Mouse (Mus musculus) frontal cortex, postnatal 36 days (tissue): Measurements from ENCODE around the gene Mlana.

Experiments
- DNase-seq, 2 experiments: peaks; one replicate each; pipeline ENCODE4 v3.0.0; 2022; ENCODE audit warnings: low spot score in 2 of 2

Gene Mlana

GRCm38 (mm10) chr19:29675562-29676078 is 22.0 kb upstream of the Mlana start:
- DNase-seq = no peak

DNA sequence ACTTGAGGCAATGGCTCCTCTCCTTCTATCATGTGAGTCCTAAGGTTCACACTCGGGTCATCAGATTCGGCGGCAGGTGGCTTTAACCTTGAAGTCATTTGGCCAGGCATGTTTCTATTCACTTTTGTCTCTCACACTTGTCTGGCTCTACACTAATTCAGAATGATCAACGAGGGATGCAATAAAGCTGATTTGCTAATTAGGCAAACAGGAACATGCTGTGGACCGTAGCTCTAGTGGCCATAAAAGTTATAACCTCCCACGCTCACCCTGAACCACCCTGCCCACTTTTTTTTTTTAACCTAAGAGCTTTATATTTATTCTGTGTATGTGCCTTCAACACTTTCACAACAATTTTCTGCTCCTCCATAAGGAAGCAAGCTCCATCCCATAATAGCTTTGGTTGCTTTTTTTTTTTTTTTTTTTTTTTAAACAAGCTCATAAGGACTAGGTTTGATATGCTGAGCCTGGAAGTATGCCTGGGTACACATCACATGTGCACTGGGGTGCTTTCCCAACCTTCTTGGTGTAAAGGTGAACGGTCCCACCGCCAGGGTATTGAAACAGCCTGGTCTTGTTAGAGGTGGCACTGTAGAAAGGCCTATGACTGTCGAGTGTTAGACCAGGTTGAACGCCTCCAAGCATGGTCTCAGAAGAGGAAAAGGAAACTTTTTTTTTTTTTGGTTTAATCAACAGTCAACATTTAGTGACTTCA is 21.0 kb upstream of the Mlana start:
- no peak for DNase-seq

GRCm38 (mm10) chr19:29678181-29678778 is 19.3 kb upstream of the Mlana start:
- peak in 1 of 2 experiments; percentile 22 for DNase-seq

- DNase-seq = no peak
Observed at GRCm38 (mm10) chr19:29680182-29681152, 17.2 kb upstream of the Mlana start.

DNA sequence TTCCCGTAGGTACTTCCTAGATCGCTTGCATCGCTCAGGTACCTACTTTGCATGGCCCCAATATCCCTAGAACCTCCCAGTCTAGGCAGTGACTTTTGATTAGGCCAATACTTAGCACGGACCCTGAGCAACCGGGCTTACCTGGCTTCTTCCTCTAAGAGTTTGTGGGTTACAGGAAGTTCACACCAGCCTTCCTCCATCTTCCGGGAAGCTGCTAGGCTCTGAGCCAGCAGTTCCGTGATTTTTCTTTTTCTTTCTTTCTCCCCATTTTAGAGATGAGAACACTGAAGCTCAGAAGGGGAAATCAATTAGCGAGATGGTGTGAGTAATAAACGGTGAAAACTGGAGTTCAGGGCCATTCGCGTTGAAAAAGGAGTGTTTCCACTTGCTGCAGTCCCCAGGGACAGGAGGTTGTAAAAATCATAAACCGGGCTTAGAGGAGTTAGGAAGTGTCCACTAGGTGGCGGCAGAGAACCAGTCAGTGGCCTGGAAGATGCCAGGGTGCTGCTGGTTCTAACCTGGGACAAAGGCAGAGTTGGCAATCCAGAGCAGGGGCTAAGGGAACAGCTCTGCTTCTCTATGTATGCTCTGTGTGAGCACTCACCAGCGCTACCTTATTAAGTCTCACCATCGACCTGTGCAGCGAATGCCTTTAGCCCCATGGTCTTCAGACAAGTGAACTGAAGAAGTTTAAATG is 13.6 kb upstream of the Mlana start:
- DNase-seq = peak; percentile 82 to 91

GRCm38 (mm10) chr19:29695071-29695470 is 2.6 kb upstream of the Mlana start:
- DNase-seq = no peak

DNA sequence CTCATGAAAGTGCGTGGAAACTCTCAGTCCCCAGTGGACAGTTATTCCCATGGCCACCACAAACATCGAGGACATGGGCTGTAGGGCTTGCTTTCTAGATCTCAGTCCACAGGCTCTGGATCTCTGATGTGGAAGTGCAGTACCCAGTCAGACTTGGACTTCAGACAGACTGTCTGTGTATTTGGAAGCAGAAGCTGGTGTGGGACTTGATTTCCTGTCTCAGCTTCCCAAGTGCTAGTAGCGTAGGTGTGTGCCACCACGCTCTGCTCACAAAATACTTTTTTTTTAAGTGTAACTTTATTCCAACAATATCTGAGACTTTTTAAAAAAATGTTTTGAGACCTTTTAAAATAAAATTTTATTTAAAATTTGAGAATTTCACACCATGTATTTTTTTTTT is 1.3 kb upstream of the Mlana start:
- DNase-seq = peak in 1 of 2 experiments; percentile 45

DNA sequence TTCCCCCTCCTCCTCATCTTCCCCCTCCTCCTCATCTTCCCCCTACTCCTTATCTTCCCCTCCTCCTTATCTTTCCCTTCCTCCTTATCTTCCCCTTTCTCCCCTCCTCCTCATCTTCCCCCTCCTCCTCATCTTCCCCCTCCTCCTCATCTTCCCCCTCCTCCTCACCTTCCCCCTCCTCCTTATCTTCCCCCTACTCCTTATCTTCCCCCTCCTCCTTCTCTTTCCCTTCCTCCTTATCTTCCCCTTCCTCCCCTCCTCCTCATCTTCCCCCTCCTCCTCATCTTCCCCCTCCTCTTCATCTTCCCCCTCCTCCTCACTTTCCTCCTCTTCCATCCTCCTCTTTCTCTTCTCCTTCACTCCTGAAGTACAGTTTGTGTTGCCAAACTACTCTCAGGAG is 784 bp upstream of the Mlana start:
- DNase-seq = no peak

GRCm38 (mm10) chr19:29701707-29702106 is 4.1 kb downstream of the Mlana start:
- peak in 1 of 2 experiments; percentile 40 for DNase-seq

DNA sequence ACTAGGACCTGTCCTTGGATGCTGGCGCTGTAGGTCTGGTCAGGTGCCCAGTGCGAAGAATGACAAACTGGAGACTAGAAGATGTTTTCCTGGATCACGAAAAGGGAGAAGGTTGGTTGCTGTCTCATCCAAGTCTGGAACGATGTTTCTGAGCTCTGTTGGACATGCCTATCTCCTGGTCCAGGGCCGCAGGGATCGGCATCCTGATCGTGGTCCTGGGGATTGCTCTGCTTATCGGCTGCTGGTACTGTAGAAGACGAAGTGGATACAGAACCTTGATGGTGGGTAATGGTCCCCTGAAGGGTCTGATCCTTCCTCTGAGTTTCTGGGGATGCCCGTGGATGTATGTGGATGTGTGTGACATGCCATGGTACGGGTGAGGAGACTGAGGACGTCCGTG is 6.8 kb downstream of the Mlana start:
- DNase-seq = no peak

DNA sequence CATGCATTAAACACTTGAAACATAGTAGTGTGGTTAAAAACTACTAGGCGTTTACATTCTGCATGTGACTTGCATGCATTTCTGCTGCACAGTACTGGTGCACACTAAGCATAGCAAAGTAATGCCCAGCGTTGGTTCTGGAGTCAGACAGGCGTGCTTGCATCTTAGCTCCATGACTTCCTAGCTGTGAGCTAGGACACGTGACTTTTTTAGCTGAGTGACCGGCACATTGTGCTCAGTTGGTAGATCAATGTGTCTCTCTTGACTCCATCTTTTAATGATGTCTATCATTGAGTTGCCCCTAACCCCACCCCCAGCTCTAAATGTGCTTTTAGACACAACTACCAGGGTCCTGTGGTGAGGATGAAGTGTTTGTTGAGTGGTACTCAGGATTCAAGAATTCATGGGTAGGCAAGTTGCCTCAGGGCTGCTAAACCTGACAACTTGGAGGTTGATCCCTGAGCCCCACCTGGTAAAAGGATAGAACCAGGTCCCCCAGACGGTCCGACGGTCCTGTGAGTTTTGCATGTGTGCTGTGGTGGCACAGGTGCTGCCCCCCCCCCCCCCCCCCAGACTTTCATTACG is 9.8 kb downstream of the Mlana start:
- DNase-seq = no peak

GRCm38 (mm10) chr19:29708003-29708402 is 10.4 kb downstream of the Mlana start:
- no peak for DNase-seq

DNA sequence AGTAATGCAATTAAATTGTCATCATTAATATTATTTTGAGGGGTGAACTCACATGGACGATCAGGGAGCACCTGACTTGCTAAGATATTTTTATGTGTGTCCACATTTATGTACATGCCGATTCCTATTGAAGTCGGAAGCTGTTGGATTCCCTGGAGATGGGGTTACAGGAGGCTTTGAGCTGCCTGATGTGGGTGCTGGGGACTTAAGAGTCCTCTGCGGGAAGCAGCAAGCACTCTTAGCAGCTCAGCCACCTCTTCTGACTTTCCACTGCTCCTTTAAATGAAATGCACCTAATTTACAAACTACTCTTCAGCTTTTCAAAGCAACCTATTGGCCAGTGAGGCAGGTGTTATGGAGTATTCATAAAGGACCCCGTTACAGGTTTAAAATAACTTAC is 10.8 kb downstream of the Mlana start:
- DNase-seq = no peak

DNA sequence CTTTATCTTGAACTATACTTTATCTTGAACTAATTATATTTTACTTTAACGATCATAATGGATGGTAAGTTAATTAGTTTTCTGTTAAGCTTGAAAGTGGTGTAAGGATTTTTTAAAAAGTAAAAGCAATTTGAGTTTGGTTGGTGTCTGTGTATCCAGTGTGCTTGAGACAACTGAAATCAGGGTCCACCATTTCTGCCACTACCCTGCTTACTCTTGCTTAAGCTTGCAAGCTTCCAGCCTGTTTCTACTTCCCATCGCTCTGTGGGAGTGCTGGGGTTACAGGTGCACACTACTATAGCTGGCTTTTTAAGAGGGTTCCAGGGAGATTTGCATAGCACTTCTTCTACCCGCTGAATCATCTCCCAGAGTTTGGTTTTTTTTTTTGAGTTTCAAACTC is 11.8 kb downstream of the Mlana start:
- DNase-seq = no peak

- DNase-seq = no peak
Observed at GRCm38 (mm10) chr19:29713451-29713850, 15.8 kb downstream of the Mlana start.

- DNase-seq = no peak
Observed at GRCm38 (mm10) chr19:29717854-29718253, 20.2 kb downstream of the Mlana start.

- DNase-seq = no peak
Observed at GRCm38 (mm10) chr19:29718476-29718875, 20.9 kb downstream of the Mlana start.

DNA sequence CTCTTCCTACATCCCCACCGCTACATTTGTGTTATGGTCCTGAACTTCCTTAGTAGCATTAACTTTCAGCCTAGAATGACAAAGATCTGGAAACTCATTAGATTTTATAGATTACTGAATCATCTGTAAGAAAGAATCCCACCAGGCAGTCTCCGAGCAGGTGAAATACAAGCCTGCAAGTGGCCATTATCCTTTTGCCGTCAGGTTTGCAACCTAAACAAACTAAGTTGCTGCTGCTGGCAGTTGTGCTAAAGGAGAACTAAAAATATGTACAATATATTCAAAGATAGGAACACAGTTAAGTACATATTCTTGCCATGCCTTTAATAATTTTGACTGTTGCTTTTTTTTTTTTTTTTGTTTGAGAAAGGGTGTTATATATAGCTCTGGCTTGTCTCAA is 37.8 kb downstream of the Mlana start:
- no peak for DNase-seq

- no peak for DNase-seq
Observed at GRCm38 (mm10) chr19:29739608-29740007, 42.0 kb downstream of the Mlana start.

- DNase-seq = no peak
Observed at GRCm38 (mm10) chr19:29740661-29741060, 43.0 kb downstream of the Mlana start.

- DNase-seq = no peak
Observed at GRCm38 (mm10) chr19:29743531-29743930, 45.9 kb downstream of the Mlana start.
